Mouse (Mus musculus) embryonic facial prominence, embryonic 10.5 days (tissue): ENCODE measurements at regions not wholly inside any gene's neighbourhood (a gene's known extent, or its start where the extent isn't known, plus 50 kb on each side); places are given as distances from the start of the nearest gene placed in this dataset.
"Not testable (repeated sequence)": the region's sequence is repeated elsewhere in the genome, so short reads cannot be mapped to it uniquely, and the experiment has no call there.

ENCODE experiments used
- DNase-seq: peaks from one replicate; pipeline ENCODE4 v3.0.0-alpha.2; 2017; ENCODE audit warnings: low spot score
- H3K27ac ChIP-seq: fragments of 300-500 bp; sonication (generic); replicated peaks from 2 replicates; pipeline ENCODE4 v1.5.1; 2016; ENCODE audit warnings: mild to moderate bottlenecking
- H3K27me3 ChIP-seq: fragments of 300-500 bp; sonication (generic); replicated peaks from 2 replicates; pipeline ENCODE4 v1.6.1; 2016; ENCODE audit warnings: low read depth, mild to moderate bottlenecking; ENCODE audit not compliant: poor library complexity, severe bottlenecking
- H3K36me3 ChIP-seq: fragments of 300-500 bp; sonication (generic); replicated peaks from 2 replicates; pipeline ENCODE4 v1.6.1; 2016; ENCODE audit warnings: mild to moderate bottlenecking, moderate library complexity
- H3K4me1 ChIP-seq: fragments of 300-500 bp; sonication (generic); 2 replicates; pipeline ENCODE4 v1.6.1; 2016
- H3K4me3 ChIP-seq: fragments of 300-500 bp; sonication (generic); 2 replicates; pipeline ENCODE4 v1.5.1; 2016; ENCODE audit warnings: mild to moderate bottlenecking, moderate library complexity
- H3K9me3 ChIP-seq: fragments of 300-500 bp; sonication (generic); 2 replicates; pipeline ENCODE4 v1.6.1; 2016; ENCODE audit warnings: mild to moderate bottlenecking
- WGBS: fragments of 180-500 bp; shearing (Covaris S2); methylation state at CpG from one replicate; pipeline ENCODE4 v1.1.7; 2016; 5-methylcytosine and 5-hydroxymethylcytosine counted together

DNA sequence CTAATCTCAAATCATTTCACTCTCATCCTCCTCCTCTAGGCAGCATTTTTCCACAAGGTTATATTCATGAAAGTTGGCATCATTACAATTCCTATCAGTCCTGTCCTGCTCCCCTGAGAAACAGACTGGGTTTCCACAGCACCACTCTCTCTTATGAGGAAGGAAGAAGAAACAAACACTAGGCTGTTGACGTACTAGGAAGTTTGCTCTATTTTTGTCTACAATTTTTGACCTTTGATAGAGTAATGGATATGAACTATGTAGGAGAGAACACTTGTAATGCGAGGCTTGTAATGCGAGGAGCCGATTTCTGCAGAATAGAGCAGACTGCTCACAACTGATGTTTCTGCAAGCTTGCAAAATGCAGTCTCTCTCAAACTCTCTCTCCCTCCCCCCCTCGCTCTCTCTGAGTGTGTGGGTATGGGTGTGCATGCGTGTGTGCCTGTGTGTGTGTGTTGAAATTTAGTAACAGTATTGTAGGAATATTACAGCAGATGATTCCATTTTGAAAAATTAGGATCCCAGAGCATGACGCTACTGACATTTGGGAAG, 247.0 kb upstream of the Klf6 start:
- H3K27ac ChIP-seq = no peak overlapping the region
- no peak for DNase-seq
- no peaks in the 10 kb centered on the region for H3K36me3 ChIP-seq
- H3K9me3 ChIP-seq = no peaks in the 10 kb centered on the region
- H3K4me3 ChIP-seq = no peak overlapping the region
- H3K4me1 ChIP-seq = no peaks in the 10 kb centered on the region
- no peaks in the 10 kb centered on the region for H3K27me3 ChIP-seq
- whole genome bisulfite sequencing = 82% methylated on average over 7 of the region's 7 CpGs

DNA sequence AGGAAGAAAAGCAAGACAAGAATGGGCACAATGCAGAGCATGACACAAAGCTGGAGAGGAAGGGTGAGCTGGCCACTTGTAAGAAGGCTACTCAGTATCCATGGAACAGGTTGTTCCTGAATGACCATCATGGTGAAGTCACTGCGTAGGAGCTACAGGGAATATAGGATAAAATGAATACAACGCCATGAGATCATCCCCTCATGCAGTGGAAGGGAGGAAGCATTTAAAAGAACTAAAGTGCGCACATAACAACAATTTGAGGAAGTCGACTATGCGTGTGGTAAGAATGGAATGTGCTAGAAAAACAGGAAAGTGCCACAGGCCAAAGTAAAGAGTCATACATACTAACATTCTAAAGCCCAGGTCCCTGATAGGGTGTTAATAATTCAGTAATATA, 246.4 kb upstream of the Klf6 start:
- DNase-seq = no peak
- Histone ChIP-seq H3K4me1 (no peaks in the 10 kb centered on the region), H3K36me3 (no peaks in the 10 kb centered on the region), H3K27me3 (no peaks in the 10 kb centered on the region), H3K4me3 (no peak overlapping the region), H3K27ac (no peak overlapping the region), H3K9me3 (no peaks in the 10 kb centered on the region)
- WGBS = 84% methylated on average over 5 of the region's 5 CpGs

DNA sequence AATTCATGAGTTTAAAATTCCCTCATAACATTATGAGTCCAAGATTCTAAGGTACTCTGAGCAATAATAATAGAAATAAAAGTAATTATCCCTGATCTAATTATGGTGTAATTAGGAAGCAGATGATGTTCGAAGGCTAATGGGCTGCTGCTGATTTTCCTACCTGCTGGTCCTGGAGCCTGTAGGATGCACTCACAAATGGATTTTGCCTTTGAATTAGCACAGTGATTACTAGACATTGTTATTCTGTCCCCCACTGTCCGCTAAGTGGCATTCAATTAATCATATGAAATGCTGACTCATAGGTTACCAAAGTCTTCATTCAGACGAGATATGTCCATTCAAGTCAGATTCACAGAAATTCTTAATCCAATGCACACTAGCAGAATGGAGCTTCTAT, 246.0 kb upstream of the Klf6 start:
- WGBS = 81% methylated on average over 3 of the region's 3 CpGs

DNA sequence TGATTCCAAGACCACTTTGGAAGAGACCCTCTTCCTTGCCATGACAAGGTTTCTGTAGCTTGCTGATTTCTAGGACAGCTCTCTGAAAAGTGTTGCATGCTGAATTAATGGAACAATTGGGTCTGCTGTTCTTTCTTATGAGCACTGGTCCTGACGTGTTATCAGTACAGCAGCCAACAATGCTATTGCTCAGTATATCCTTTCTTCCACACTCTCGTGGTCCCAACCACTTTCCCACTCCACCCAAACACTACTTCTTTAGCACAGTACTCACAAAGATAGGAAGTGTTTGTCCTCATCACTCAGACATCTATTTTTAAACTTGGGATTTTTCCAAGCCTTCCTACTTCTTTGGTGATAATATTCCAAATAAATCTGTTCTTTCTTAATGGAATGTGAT, 233.2 kb upstream of the Klf6 start:
- Histone ChIP-seq H3K27me3 (no peaks in the 10 kb centered on the region), H3K4me1 (no peaks in the 10 kb centered on the region), H3K36me3 (no peaks in the 10 kb centered on the region), H3K9me3 (no peaks in the 10 kb centered on the region), H3K27ac (no peak overlapping the region), H3K4me3 (no peak overlapping the region)
- WGBS = 51% methylated on average over 2 of the region's 2 CpGs
- DNase-seq = no peak

More for the DNA sequence above, 246.0 kb upstream of the Klf6 start:
- Histone ChIP-seq H3K36me3 (no peaks in the 10 kb centered on the region), H3K4me3 (no peak overlapping the region), H3K27me3 (no peaks in the 10 kb centered on the region), H3K9me3 (no peaks in the 10 kb centered on the region), H3K27ac (no peak overlapping the region), H3K4me1 (no peaks in the 10 kb centered on the region)
- no peak for DNase-seq

DNA sequence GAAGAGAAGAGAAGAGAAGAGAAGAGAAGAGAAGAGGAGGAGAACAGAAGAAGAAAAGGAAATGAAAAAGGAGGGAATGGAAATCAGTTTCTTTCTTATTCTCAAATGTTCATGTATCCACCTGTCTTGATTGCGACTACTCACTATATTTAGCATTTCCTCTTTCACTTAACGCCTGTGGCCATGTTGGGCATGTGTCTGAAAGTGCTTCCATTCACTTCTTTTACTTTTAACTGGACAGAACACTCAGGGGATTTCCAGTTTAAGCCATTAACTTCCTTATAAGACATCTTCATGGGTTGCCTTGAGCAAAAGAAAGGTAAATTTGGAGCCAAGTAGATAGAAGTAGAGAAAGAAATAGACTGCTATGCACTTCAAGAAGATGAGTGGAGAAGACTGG, 226.3 kb upstream of the Klf6 start:
- no peaks in the 10 kb centered on the region for H3K36me3 ChIP-seq
- H3K27ac ChIP-seq = no peak overlapping the region
- H3K4me3 ChIP-seq = no peak overlapping the region
- DNase-seq = no peak
- 84% methylated on average over 2 of the region's 2 CpGs for WGBS
- no peaks in the 10 kb centered on the region for H3K27me3 ChIP-seq
- no peaks in the 10 kb centered on the region for H3K4me1 ChIP-seq
- no peaks in the 10 kb centered on the region for H3K9me3 ChIP-seq

DNA sequence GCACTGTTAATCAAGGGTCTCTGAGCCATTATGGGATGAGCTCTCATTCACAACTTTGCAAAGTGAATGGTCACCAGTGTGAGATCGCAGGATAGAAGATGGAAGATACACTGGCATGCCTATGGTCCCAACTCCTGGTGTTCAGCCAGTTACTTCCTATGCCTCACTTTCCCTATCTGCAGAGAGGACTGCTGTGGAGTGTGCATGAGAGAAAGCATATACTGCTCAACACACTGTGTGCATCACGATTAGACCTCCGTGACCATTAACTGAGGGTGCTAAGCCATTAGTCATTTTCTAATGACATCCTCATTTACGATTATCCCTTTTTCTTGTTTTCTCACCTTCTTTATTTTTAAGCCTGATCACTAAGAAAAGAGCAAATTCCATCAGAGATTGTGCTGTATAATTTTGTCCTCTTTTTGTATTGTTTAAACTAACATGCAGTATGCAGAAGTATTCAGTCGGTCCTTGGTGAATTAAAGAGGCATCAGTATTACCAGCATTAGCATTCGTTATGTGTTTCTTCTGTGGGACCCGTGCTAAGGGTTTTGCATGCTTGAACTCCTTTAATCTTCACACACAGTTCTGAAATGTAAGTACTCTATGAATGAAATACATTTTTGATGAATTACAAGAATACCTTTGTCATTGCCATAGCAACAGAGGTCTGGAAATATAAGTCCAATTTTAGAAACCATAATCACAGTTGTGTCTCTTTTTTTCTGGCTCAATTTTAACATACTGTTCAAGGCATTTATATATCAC, 219.4 kb upstream of the Klf6 start:
- WGBS = 91% methylated on average over 7 of the region's 7 CpGs
- Histone ChIP-seq H3K4me1 (no peaks in the 10 kb centered on the region), H3K36me3 (no peaks in the 10 kb centered on the region), H3K27ac (no peak overlapping the region), H3K4me3 (no peak overlapping the region), H3K27me3 (no peaks in the 10 kb centered on the region), H3K9me3 (no peaks in the 10 kb centered on the region)
- no peak for DNase-seq

DNA sequence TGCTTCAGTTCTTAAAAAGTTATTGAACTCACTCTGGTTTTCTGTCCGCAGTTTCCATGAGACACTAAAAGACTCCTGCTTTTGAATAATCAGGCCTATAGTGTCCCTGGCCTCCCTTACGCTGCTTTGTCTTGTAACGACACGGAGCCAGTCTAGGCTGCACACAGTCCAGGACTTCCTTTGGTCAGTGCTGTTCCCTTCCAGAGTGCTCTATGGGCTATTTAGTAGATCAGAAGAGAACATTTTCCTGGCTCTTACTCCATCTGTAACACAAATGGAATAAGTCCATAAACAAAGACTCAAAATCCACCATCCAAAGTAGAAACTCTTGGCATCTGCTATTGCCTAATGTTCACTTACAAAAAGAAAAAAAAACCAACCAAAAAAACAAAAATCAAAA, 213.0 kb upstream of the Klf6 start:
- Histone ChIP-seq H3K4me3 (no peak overlapping the region), H3K9me3 (no peaks in the 10 kb centered on the region), H3K4me1 (no peaks in the 10 kb centered on the region), H3K27me3 (no peaks in the 10 kb centered on the region), H3K36me3 (no peaks in the 10 kb centered on the region), H3K27ac (no peak overlapping the region)
- no peak for DNase-seq
- WGBS = 85% methylated on average over 4 of the region's 4 CpGs

DNA sequence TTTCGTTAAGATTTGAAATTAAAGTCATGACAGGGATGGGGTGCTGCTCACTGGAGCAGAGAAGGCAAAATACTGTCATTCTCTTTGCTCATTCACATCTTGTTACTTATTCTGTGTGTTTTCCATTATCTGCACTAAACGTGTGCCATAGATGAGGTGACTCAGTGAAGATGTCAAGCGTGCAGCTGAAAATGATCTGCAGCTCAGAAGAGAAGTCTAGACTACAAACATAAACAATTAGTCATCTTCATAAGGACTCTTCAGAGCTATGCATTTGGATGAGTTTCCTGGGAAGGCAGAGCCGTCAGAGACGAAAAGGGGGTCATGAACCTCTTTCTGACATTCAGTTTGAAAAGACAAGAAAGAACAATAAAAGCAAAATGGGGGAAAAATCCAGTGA, 203.7 kb upstream of the Klf6 start:
- H3K4me1 ChIP-seq = no peaks in the 10 kb centered on the region
- no peaks in the 10 kb centered on the region for H3K36me3 ChIP-seq
- no peak overlapping the region for H3K4me3 ChIP-seq
- 74% methylated on average over 5 of the region's 5 CpGs for WGBS
- H3K27ac ChIP-seq = no peak overlapping the region
- no peaks in the 10 kb centered on the region for H3K27me3 ChIP-seq
- no peaks in the 10 kb centered on the region for H3K9me3 ChIP-seq
- no peak for DNase-seq

DNA sequence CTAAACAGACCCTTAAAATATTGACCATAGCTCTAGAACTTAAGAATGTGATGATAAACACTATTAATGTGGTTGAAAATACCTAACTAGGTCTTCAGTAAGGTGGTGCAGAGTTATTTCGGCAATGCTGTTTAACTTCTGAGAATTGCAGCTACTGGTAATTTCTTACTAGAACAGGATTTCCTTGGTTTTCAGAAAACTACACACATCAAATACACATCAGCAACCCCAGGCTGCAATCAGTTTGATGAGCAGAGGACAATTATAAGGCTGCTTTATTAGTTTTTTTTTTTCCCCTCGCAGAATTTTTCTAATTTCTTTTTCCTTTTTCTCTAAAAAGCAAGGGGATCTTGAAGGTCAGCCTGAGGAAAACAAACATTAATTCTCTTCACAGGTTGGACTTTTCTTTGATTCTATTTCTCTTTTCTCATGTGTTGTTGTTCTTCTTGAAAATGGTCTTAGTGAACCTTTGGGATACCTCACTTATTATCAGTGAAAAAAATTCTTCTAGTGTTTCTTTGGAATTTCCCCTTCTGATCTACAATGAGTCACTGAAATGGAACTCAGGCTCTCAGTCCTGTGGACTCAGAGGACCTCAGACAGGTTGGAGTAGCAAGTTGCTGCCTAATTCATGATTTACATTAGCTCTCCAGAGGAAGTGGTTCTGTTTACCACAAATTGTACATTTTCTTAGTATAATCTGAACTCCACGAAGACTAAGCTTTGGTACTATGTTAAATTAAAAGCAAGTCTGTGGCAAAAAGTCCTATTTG, 194.9 kb upstream of the Klf6 start:
- Histone ChIP-seq H3K27ac (no peak overlapping the region), H3K9me3 (no peaks in the 10 kb centered on the region), H3K4me1 (no peaks in the 10 kb centered on the region), H3K27me3 (no peaks in the 10 kb centered on the region), H3K4me3 (no peak overlapping the region), H3K36me3 (no peaks in the 10 kb centered on the region)
- no peak for DNase-seq
- 83% methylated on average over 3 of the region's 3 CpGs for WGBS

DNA sequence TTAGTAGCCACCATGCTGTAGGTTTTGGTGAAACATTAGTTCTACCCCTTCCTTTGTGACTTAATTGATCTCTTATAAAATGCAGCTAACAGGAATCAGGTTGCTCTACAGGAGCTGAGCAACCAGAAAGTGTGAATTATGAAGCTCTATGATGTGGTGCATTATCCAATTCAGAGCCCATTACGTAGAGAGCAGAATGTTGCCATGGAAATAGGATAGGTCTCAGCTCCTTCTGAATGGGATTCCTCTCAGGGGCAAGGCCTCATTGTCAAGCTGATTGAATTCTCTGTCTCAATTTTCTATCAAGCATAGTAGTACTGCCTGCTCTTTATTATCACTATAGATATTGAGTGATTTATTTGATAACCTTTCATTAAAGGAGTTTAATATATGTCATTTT, 185.6 kb upstream of the Klf6 start:
- Histone ChIP-seq H3K4me3 (no peak overlapping the region), H3K4me1 (no peaks in the 10 kb centered on the region), H3K27ac (no peak overlapping the region), H3K36me3 (no peaks in the 10 kb centered on the region), H3K9me3 (no peaks in the 10 kb centered on the region), H3K27me3 (no peaks in the 10 kb centered on the region)
- 48% methylated on average over 1 of the region's 1 CpGs for WGBS
- DNase-seq = no peak

DNA sequence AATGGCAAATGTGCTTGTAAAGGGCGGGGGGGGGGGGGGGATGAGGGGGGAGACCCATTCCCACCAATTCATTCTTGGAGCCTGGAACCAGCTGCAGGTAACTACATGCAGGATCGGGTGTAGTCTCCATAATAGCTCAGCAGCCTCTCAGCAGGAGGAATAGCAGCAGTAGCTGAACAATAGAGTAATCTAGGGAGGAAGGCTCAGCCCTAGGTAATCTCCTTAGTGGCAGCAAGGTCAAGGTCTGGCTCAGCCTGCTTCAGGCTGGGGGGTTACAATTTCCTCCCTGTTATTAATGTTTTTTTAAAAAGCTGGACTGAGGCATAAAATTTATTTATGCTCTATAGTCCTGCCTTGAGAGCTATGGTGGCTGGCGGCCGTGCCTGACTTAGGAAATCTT, 171.2 kb upstream of the Klf6 start:
- peaks cover 14% of the 10 kb centered on the region; the same call in 1 of the 2 replicates for H3K9me3 ChIP-seq
- H3K4me3 ChIP-seq = no peak overlapping the region
- H3K27me3 ChIP-seq = no peaks in the 10 kb centered on the region
- H3K36me3 ChIP-seq = no peaks in the 10 kb centered on the region
- H3K4me1 ChIP-seq = no peaks in the 10 kb centered on the region
- H3K27ac ChIP-seq = no peak overlapping the region
- DNase-seq = no peak
- 74% methylated on average over 4 of the region's 4 CpGs for WGBS

DNA sequence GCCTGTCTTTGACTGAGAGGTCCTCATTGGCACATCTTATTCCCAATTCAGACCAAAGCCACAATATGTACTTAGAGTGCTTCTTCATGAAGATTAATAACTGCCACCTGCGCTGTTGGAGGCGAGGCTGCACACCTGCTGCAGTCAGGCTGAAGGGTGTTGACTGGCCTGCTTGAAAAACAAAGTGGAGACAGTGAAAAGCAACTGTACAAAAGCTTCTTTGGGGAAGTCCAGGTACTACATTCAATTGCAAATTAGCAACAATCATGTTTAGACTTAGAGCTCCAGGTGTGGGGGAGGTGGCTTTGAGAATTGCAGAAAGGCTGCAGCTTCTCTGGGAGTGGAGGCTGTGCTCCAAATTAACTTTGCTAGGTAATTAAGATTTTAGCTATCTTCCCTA, 170.6 kb upstream of the Klf6 start:
- peaks cover 14% of the 10 kb centered on the region; the same call in 1 of the 2 replicates for H3K9me3 ChIP-seq
- H3K36me3 ChIP-seq, H3K4me3 ChIP-seq, DNase-seq, H3K27me3 ChIP-seq, H3K4me1 ChIP-seq, H3K27ac ChIP-seq: not testable (repeated sequence)
- 88% methylated on average over 2 of the region's 2 CpGs for WGBS

DNA sequence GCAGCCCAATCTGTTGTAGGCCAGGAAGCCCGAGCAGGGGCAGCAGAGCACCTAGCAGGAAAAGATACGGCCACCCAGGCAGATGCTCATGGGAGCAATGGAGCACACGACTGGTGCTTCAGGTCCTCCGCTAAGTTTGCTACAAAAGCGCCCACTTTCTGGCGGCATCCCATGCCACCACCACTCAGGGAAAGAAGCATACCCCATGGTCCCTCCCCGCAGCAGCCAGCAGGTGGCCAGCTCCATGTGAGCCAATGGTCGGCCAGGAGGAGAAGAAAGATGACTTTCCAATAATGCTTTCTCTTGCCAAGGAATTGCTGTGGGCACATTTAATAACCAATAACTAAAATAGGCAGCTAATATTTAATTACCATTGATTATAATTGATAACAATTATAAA, 166.7 kb upstream of the Klf6 start:
- Histone ChIP-seq H3K4me1 (no peaks in the 10 kb centered on the region), H3K4me3 (no peak overlapping the region), H3K9me3 (peaks cover 14% of the 10 kb centered on the region; the same call in 1 of the 2 replicates), H3K36me3 (no peaks in the 10 kb centered on the region), H3K27ac (no peak overlapping the region), H3K27me3 (no peaks in the 10 kb centered on the region)
- DNase-seq = no peak
- 92% methylated on average over 8 of the region's 8 CpGs for WGBS
